Mouse (Mus musculus) CH12.LX (cell line): ENCODE data around the gene Fmnl1.
A peak's percentile ranks its signal among the peaks of the same experiment; 100 is the strongest.

Experiments
- BHLHE40 ChIP-seq: IDR thresholded peaks from 2 replicates; pipeline ENCODE4 v1.6.1; 2011; ENCODE audit warnings: mild to moderate bottlenecking, low read depth, low read length, improper control_type of control experiment
- CHD2 ChIP-seq: IDR thresholded peaks from 2 replicates; pipeline ENCODE4 v1.6.1; 2011; ENCODE audit warnings: low read length, improper control_type of control experiment
- CTCF ChIP-seq, 2 experiments: IDR thresholded peaks in 1 of 2; conservative IDR thresholded peaks in 1 of 2; 2 replicates each; pipeline ENCODE4 v1.5.1; 2011 to 2012; ENCODE audit warnings: low read depth in 2 of 2, low read length in 2 of 2, improper control_type of control experiment in 1 of 2, inconsistent platforms in 1 of 2, mild to moderate bottlenecking in 1 of 2, moderate library complexity in 1 of 2
- ETS1 ChIP-seq: conservative IDR thresholded peaks from 2 replicates; pipeline ENCODE4 v1.6.1; 2012; ENCODE audit warnings: low read depth, mild to moderate bottlenecking, inconsistent platforms, low read length, improper control_type of control experiment, moderate library complexity
- HCFC1 ChIP-seq: IDR thresholded peaks from 2 replicates; pipeline ENCODE4 v1.6.1; 2012; ENCODE audit warnings: low read depth, mild to moderate bottlenecking, inconsistent platforms, low read length, improper control_type of control experiment
- MEF2A ChIP-seq: IDR thresholded peaks from 2 replicates; pipeline ENCODE4 v1.6.1; 2014; ENCODE audit warnings: low read depth, mild to moderate bottlenecking, inconsistent platforms, low read length, improper control_type of control experiment, borderline replicate concordance
- RAD21 ChIP-seq: IDR thresholded peaks from 2 replicates; pipeline ENCODE4 v1.6.1; 2011; ENCODE audit warnings: low read depth, mild to moderate bottlenecking, low read length, improper control_type of control experiment, moderate library complexity
- USF2 ChIP-seq: conservative IDR thresholded peaks from 2 replicates; pipeline ENCODE4 v1.6.1; 2011; ENCODE audit warnings: low read depth, low read length, improper control_type of control experiment
- ZNF384 ChIP-seq: IDR thresholded peaks from 2 replicates; pipeline ENCODE4 v1.6.1; 2012; ENCODE audit warnings: low read depth, low read length, improper control_type of control experiment, inconsistent platforms

DNA sequence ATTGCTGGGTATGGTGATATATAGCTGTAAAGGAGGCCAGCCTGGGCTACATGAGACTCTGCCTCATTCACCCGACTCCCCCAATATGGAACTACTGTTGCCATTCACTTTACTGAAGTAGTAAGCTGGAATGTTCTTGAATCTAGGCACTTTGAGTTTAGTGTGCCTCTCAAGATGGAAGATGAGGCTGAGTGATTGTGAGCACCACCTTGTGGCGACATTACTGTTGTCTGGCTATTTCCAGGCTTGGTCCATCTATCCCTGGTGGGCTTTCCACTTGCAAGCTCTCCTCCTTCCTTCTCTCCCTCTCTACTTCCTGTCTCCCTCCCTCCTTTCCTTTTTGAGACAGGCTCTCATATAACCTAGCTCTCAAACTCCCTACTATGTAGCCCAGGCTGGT lies 14.0 kb downstream of the Fmnl1 start:
- TF ChIP-seq CTCF (conservative IDR thresholded peaks at IDR 0.05 in 1 of 2, IDR thresholded peaks at IDR 0.05 in 1 of 2; ENCODE audit: low read depth in 2 of 2, low read length in 2 of 2) (peak; percentile 78 to 96), USF2 (no peak), ETS1 (no peak), BHLHE40 (no peak), RAD21 (peak; percentile 89), HCFC1 (no peak), MEF2A (no peak), CHD2 (no peak), ZNF384 (no peak)
